Mouse (Mus musculus) heart, postnatal 25 days (tissue): Measurements from ENCODE around the gene Rgs9. TPM values are rescaled to one million over a fixed set of nuclear protein-coding genes. Genes with fewer than 3 reads are reported as not detected.

ENCODE experiments used
- DNase-seq: peaks from one replicate; pipeline ENCODE4 v3.0.0; 2022; ENCODE audit warnings: low spot score
- intact Hi-C: fragments of 180-260 bp; cut with DNase I; formaldehyde crosslinking; loops from one replicate; pipeline ENCODE4 v1.15.1; 2025
- total RNA-seq, 2 experiments: library from RNA; stranded (reverse); gene quantifications; 2 replicates each; pipeline ENCODE4 v1.2.3; 2021

The Rgs9 gene
- total RNA-seq, 2 experiments from 2014 or later, result 0.10 to 0.14 TPM

- no peak for DNase-seq
- intact Hi-C loops, result no loop called here
Observed at GRCm38 (mm10) chr11:109250566-109250965, 47.4 kb downstream of the Rgs9 start.

- intact Hi-C loops, result loop anchor here (5.0 kb wide), 2 partner anchors 175 to 615 kb away; no protein-coding TSS in a partner anchor
- DNase-seq, result no peak
Observed at GRCm38 (mm10) chr11:109246920-109247319, 51.0 kb downstream of the Rgs9 start.

DNA sequence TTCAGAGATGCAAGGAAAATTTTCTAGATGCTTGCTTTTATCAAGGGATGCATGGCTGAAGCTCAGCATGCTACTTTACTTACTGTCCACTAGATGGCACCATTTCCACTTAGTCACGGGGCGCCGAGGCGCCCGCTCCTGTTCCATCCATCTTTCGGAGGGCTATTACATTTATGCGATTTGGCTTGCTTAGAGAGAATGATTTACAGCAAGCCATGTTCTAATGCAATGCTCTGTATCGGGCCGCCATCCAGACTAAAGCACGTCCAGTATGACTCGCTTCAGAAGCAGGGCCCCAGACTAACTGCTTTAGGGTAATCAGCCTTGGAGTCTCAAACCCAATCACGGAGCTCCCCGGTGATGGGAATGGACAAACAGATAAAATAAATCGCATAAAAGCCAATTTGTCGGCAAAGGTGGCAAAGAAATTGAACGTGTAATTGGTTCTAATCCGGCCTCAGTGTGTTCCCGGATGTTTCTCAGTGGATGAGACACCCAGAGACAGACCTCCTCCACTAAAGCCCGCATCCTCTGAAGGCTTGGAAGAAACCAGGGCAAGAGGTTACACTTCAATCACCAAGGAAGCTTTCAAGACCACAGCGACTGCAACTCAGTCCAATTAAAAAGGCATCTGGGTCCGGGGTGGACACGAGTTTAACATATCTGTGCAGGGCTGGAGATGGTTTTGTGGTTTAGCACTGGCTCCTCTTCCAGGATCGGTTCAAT lies 53.1 kb downstream of the Rgs9 start:
- DNase-seq, result no peak
- intact Hi-C loops, result loop anchor here (5.0 kb wide), 4 partner anchors 178 to 618 kb away; no protein-coding TSS in a partner anchor

DNA sequence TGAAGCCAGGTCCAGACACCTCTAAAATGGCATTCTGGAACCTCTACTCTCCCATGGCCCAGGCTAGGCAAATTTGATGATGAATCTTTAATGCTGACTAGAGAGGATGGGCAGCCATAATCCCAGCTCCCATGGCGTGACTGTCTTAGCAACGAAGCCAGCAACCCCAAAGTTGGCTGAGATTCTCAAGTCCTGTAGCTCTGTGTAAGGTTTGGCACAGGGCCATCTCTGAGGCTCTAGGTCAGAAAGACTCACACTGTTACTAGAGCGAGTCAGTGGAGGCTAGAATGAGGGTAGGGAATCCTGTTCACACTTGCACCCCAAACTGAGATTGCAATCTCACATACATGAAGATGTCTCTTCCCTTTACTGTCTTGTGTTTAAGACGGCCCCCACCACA lies 57.8 kb downstream of the Rgs9 start:
- no peak for DNase-seq
- intact Hi-C loops, result loop anchor here (5.0 kb wide), 2 partner anchors 207 to 347 kb away; no protein-coding TSS in a partner anchor

- DNase-seq, result no peak
Observed at GRCm38 (mm10) chr11:109238671-109239070, 59.3 kb downstream of the Rgs9 start.

GRCm38 (mm10) chr11:109237796-109238195 lies 60.1 kb downstream of the Rgs9 start:
- DNase-seq, result no peak
- intact Hi-C loops, result no loop called here

More at GRCm38 (mm10) chr11:109238671-109239070, 59.3 kb downstream of the Rgs9 start:
- intact Hi-C loops, result no loop called here

DNA sequence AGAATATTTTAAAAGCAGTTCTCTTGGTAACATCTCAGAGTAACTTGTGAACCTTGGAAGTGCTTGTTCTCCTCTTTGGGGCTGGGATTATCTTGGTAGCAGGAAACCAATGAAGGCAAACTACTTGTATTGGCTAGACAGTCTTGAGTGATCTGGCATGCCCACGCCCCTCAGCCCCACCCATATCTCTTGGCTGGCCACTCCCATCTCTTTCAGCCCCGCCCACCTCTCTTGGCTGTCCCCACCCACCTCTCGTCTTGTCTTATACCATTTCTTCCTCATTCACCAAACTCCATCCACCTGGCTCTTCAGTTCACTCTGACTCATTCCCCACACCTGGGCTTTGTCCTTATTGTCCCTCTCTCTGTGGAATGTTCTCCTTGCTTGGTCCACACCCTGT lies 64.3 kb downstream of the Rgs9 start:
- intact Hi-C loops, result no loop called here
- no peak for DNase-seq

DNA sequence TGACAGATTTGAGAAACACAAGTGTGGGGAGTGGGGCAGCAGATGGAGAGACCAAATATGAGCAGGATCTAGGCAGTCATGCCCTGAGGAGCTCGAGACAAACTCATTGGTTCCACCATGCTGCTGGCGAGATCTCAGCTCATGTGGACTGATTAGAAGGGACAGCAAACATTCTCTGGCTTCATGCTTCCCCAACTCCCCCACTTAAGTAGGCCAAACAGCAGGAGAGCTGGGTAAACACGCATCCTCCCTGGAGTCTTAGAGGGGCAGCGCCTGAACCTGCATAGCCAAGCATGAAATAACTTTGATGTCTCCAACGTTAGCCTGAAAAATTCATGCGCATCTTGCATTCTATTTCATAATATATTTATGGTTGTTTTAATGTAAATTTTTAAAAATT lies 65.1 kb downstream of the Rgs9 start:
- intact Hi-C loops, result no loop called here
- no peak for DNase-seq

- DNase-seq, result no peak
- intact Hi-C loops, result no loop called here
Observed at GRCm38 (mm10) chr11:109227139-109227538, 70.8 kb downstream of the Rgs9 start.

GRCm38 (mm10) chr11:109221209-109222007 lies 76.5 kb downstream of the Rgs9 start:
- DNase-seq, result no peak
- intact Hi-C loops, result no loop called here

DNA sequence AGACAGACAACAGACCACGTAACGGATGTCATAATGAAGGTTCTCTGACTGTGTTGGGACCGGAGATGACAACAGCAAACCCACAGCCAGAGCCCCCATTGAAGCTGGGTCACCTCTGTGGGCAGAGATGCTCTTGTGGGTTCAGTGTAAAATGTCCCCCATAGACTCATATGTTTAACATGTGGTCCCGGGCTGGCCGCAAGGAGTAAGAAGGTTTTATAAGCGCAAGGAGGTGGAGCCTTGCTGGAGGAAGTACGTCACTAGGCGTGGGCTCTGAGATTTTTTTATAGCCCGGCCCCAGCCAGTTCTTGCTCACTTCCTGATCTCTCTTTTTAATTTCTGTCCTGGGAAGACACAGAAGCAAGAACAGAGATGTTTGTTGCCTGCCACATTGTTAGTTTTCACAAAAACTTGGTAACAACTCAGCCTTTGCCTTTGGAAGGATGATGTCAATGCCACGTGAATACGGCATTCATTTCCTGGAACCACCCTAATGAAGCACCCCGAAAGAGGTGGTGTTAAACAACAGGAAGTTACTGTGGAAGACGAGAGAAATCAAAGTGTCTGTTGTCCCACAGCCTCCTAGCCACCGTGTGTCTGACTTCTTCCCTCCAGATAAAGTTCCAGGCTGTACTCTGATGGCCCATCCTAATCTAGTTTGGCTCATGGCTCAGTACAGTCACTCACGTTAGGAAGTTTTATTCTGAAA lies 79.1 kb downstream of the Rgs9 start:
- intact Hi-C loops, result no loop called here
- no peak for DNase-seq

DNA sequence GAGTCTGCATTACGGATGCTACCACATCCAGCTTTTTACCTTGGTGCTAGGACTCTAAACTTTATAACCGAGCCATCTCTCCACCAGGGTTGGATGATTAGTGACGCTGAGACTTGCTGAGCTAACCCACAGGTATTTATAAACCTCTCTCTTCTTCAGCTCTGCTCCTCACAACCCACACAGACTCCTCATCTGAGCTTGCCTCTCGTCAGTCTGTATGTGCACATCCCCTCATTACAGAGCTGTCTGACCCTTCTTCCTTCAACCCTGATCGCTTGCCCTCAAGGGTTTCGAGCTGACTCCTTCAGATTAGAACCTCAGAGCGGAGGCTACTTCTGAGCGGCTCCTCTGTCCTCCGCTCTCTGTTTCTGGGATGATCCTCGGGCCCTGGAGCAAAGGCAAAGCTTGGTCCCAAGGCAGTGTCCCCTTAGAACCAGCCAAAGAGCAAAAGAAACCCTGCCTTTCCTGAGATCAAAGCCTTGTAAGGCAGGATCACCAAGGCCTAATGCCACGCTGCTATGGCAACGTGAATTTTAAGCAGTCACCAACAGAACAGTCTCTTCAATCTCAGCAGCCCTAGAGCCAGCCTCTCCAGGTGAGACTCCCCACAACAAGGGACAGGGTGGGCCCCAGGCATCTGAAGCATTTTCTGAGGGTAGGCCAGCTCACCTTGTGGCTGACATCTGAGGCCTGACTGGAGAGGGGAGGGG lies 79.9 kb downstream of the Rgs9 start:
- intact Hi-C loops, result no loop called here
- DNase-seq, result no peak

GRCm38 (mm10) chr11:109210772-109211171 lies 87.2 kb downstream of the Rgs9 start:
- intact Hi-C loops, result no loop called here
- no peak for DNase-seq

DNA sequence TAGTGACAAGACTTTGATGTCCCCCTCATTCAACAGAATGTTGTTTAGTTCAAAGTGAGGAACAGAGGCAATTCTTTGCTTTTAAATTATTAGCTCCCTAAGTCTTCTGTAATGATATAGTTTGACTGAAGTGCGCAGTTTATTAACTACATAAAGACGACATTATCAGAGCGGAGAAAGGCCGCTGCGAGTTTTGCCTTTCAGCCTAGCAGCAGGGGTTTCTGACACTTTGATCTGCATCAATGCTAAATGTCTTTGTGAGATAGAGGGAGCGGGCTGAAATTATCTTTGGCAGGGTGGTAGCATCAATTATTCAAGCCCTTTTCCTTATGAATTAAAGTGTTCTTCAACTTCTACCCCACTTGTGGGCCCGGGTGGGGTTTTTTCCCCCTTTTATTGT lies 87.6 kb downstream of the Rgs9 start:
- intact Hi-C loops, result no loop called here
- DNase-seq, result no peak

DNA sequence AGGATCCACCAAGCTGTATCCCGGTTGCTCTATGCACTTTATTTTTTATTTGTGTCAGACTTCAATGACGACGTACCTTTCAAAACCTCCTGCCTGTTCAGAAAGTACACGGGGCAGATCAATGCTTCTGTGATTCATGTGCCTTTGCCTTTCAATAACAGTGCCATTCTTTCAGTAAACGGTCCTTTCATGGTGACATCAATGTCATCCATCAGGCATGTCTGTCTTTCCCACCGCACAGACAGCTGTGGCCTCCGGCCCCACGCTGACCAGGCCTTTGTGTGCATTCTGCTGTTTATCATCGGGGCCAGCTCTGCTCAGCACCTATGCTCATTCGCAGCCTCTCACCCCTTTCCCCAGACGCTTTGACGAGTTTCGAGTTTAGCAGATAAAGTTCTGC lies 91.2 kb downstream of the Rgs9 start:
- intact Hi-C loops, result no loop called here
- DNase-seq, result no peak

- DNase-seq, result no peak
- intact Hi-C loops, result no loop called here
Observed at GRCm38 (mm10) chr11:109206028-109206427, 91.9 kb downstream of the Rgs9 start.

GRCm38 (mm10) chr11:109199612-109200293 lies 98.2 kb downstream of the Rgs9 start:
- no peak for DNase-seq
- intact Hi-C loops, result no loop called here

GRCm38 (mm10) chr11:109192673-109193557 lies 105.0 kb downstream of the Rgs9 start:
- intact Hi-C loops, result loop anchor here (1.0 to 2.0 kb wide), 2 partner anchors 268 to 742 kb away; no protein-coding TSS in a partner anchor

More at GRCm38 (mm10) chr11:109192673-109193557, 105.0 kb downstream of the Rgs9 start:
- peak; percentile 11 for DNase-seq
